Mouse (Mus musculus) adrenal gland, postnatal 4 days (tissue): ENCODE measurements around the gene Rbm28. TPM values are rescaled to one million over a fixed set of nuclear protein-coding genes. Genes with fewer than 3 reads are reported as not detected.
A peak's percentile ranks its signal among the peaks of the same experiment; 100 is the strongest.

Experiments
- DNase-seq, 2 experiments: peaks; one replicate each; pipeline ENCODE4 v3.0.0; 2021 to 2022; ENCODE audit warnings: low spot score in 2 of 2, mixed read lengths in 2 of 2
- total RNA-seq, 2 experiments: library from RNA; stranded (reverse); gene quantifications; 2 replicates each; pipeline ENCODE4 v1.2.3; 2021

Rbm28 gene
- total RNA-seq, 2 experiments from 2014 or later = 32.5 to 33.7 TPM

GRCm38 (mm10) chr6:29146641-29147040 is 18.2 kb downstream of the Rbm28 start:
- DNase-seq = peak in 1 of 2 experiments; percentile 6

DNA sequence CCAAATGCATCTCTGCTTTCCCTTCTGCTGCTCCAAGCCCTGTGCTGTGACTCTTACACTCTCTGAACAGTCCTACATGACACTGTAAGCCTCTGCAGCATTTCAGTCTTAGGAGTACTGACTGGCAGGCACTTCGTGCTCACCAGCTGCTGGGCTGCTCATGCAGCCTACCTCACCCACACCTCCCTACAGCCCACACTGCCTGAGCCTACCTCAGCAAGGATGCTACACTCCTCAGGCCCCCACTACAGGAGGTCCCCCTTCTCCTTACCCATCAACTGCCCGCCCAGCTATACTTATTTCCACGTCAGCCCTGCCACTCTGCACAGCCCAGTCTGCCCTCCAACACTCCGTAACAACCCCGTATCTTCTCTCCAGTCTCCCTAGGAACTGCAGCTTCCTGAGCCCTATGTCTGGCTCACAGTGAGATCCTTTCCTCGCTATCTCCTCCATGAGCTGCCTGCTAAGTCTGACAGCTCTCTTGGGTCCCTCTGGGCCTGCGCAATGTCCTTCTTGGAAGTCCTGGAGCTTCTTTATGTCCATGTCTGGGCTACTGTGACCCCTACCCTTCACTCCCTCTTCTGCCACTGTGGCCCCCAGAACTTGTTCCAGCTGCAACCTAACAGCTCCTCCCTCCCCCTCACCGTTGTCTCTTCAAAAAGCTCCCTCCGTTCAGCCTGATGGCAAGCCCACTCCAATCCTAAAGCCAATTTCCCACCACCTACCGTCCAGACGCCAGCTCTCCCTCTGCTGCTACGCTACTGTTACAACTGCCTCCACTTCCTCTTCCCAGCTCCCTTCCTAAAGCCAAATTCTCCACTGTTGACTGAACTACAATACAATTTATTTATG is 19.1 kb downstream of the Rbm28 start:
- no peak for DNase-seq

GRCm38 (mm10) chr6:29144971-29145370 is 19.8 kb downstream of the Rbm28 start:
- DNase-seq = no peak

DNA sequence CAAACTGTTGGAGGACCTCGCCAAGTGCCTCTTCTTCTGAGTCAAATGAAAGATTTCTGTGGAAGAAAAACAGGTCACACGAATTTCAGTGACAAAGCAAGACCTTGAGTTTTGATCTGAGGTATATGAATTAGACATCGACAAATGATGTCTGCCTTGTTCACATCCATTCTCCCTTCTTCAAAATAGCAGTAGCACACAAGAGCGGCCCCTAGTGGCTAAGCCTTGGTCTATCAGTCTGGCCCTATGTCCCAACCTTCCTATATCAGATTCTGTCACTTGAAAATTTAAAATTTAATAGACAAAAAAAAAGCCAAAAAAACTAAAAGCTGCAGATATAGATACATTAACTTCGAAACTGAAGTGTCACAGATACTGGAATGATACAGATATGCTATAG is 21.2 kb downstream of the Rbm28 start:
- peak in 1 of 2 experiments; percentile 27 for DNase-seq

DNA sequence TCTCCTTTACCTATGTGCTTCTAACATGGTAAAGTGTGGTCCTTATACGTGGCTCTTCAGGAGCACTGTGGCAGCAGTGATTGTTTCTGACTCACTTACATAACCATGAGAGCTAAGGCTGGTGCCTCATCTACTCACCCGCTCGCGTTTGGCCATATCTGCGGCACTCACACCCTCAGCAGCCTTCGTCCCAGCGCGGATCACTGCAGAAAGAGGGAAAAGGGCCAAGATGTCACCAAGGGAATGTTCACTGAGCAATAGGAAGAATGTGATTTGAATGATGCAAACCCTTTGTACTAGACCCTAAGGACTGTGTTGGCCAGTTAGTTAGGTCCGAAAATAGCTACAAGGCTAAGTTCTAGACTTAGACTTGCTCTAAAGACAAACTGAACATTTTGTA is 27.4 kb downstream of the Rbm28 start:
- DNase-seq = no peak

DNA sequence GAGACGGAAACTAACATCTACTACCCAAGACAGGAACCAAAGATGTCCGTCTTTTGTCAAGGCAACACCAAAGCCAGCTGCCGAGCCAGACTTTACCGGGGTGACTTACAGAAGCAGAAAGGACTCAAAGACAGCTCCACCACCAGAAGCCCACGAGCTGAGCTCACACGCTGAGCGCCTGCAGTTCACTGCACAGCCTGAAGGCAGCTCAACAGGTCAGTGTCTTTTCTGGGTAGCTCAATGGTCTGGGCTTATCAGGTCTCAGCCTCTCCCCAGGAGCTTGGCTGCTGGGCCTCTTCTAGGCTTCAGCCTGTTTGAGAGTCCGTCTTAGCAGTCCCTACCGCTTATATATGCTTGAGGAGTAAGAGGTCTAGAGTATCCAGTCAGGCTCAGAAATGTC is 31.7 kb downstream of the Rbm28 start:
- DNase-seq = no peak

- DNase-seq = no peak
Observed at GRCm38 (mm10) chr6:29126878-29127426, 37.9 kb downstream of the Rbm28 start.

DNA sequence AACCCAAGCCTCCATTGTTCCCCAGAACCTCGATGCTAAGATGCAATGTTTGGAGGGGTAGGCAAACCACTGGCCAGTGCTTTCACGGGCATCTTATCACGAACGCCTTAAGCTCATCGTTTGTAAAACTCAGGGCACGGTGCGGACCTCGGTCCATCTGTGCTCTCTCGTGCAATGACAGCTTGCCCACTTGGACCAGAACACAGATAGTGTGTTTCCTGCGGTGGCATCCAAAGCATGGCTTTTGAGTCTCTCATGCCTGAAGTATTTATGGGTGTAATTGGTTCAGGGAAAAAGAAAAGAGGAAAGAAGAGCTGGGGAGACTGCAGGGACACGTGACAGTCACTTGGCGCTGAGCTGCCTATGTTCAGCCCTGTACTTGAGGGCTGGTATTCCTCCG is 44.8 kb downstream of the Rbm28 start:
- no peak for DNase-seq

DNA sequence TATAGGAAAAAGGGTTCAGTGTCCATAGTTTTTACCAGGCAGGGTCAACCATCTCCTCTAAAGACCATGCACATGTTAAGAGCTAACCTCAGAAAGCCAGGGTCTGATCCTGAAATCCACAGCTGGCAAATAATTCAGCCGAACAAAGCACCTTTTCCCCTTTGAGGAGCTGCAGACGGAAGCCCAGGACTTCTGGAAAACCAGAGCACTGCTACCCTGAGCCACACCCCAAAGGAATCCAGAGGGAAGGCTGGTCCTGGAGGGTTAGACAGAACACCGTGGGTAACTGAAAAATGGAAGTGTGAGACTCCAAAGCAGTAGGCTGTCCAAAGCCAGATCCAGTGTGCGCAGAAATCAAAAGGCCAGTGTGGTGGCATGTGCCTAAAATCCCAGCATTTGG is 45.8 kb downstream of the Rbm28 start:
- DNase-seq = no peak

DNA sequence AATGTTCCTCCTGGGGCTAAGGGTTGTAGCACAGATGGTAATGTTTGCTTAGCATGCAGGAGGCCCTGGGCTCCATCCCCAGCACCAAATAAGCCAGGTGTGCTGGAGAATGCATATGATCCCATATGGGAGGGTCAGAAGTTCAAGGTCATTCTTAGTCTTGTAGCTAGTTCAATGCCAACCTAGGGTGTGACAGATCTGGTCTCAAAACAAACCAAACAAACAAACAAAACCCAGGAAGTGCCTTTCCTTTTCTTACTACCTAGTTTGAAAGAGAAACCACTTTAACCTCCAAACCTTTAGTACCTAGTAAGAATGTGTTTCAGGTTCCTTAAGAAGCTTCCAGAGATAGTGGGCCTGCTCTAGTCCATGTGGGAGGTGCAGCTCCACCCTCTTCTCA is 46.6 kb downstream of the Rbm28 start:
- DNase-seq = no peak

GRCm38 (mm10) chr6:29117417-29118104 is 47.2 kb downstream of the Rbm28 start:
- no peak for DNase-seq

DNA sequence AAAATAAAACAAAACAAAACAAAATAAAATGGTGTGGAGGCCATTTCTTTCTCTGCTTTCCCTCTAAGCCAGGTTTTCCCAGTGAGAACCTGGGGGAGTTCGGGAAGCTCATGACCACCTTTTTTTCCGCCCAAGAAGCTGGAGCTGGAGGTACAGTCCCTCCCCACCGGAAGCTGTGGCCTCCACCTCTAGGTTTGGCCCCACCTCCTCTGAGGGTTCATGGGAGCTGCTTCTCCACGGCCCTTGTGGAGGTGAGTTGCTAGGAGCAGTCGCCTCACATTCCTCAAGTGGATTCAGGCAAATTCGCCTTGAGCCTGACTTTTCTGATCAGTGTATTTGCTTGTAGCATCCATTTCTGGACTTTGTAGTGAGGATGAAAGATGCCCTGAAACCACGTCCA is 49.0 kb downstream of the Rbm28 start:
- no peak for DNase-seq

DNA sequence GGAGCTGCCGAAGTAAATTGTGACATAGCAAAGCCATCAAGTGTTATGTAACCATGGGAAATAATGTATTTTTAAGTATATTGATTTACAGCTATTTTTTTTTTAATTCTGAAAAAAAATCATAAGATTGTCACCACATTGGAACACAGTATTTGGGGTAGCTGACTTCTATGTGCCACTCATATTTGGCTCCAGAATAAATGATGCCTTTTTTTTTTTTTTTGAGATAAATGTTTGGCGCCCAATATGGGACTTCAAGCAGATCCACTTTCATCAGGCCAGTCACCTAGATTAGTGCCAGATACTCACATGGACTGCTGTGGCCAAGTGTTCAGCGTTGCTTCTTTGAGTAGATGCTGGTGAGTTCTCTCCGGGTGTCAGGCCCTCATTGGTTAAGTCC is 53.3 kb downstream of the Rbm28 start:
- no peak for DNase-seq

GRCm38 (mm10) chr6:29108376-29108775 is 56.4 kb downstream of the Rbm28 start:
- DNase-seq = no peak

- DNase-seq = no peak
Observed at GRCm38 (mm10) chr6:29101248-29101864, 63.5 kb downstream of the Rbm28 start.

- no peak for DNase-seq
Observed at GRCm38 (mm10) chr6:29100423-29100822, 64.4 kb downstream of the Rbm28 start.

GRCm38 (mm10) chr6:29099536-29100170 is 65.2 kb downstream of the Rbm28 start:
- DNase-seq = no peak

DNA sequence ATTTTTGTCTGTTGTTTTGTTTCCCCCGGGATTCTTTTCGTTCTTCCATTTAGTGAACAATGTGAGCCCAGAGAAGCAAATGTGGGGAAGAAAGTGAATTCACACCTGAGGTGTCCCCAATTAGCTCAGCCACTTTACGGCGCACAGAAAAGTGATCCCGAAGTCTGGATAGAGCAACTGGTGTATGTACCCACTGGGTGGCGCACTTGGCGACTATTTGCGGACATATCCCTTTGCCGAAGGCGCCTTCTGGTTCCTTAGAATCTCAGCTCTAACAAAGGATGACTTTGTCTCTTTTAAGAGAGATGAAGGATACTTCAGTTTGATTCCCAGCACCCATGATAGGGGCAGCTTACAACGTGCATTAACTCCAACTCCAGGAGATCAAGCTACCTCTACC is 71.9 kb downstream of the Rbm28 start:
- DNase-seq = no peak

- no peak for DNase-seq
Observed at GRCm38 (mm10) chr6:29092234-29092633, 72.6 kb downstream of the Rbm28 start.

DNA sequence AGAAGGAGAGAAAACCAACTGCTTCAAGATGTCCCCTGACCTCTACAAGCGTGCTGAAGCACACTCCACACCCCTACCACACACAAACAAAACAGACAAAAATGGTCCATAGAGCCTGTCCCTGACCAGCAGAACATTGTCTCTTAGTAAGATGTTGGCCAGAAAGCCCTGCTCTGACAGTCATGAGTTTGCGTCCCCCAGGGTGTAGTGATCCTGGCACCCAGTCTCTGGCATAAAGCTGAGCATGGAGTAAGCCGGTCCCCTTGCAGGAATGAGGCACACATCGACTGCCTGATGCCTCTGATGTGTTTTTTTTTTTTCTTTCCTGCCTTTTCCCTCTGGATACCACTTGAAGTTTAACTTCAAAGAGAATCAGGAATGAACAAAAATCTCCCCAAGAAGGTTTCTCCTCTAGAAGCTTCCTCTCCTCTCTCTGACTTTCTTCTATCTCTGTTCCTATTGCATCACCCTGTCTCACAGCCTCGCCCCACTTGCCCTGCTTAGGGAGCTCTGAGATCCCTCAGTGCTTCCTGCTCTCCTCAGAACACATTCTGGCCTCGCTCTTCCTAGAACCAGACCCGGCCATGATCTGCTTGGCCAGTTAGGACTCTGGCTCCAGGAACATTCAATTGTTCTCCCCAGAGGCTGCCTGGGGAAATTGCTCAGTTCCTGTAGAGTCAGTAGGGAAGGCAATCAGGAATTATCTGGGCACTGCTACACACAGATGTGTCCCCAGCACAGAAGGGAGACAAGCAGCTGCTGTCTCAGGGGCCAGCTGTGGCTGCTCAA is 76.7 kb downstream of the Rbm28 start:
- no peak for DNase-seq

DNA sequence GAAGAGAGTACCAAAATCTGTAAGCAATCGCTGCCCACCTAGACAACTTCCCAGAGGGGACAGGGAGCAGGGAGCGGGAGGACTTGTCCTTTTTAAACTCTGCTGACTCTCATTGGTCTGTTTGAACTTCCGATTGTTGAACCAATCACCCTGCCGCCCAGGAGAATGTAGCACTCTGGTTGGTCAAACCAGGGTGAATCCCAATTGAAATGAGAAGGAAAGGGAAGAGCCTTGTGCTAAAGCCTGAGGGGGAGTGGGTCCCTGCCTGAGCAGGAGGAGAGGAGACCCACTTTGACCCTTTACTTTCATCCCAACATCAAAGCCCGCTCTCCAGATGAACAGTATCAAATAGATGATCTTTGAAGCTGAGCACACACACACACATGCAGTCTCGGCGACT is 80.4 kb downstream of the Rbm28 start:
- DNase-seq = no peak
